Mouse (Mus musculus): ENCODE measurements around the gene Vegfa.

- TF ChIP-seq POLR2A (IDR thresholded peaks at IDR 0.05; ENCODE audit: low read depth, low read length) (no peak), CTCF (IDR thresholded peaks at IDR 0.05; ENCODE audit: extremely low read depth, insufficient read depth, insufficient read length, insufficient replicate concordance) (no peak)
Observed at GRCm38 (mm10) chr17:46051356-46051755, 19.2 kb upstream of the Vegfa start.

Data from spleen, adult 2 months (tissue).